Mouse (Mus musculus) lung, postnatal 25 days (tissue): Measurements from ENCODE around the gene Dnah7a.
A peak's percentile ranks its signal among the peaks of the same experiment; 100 is the strongest.
"Not testable (repeated sequence)": the region's sequence is repeated elsewhere in the genome, so short reads cannot be mapped to it uniquely, and the experiment has no call there.

Experiments used
- DNase-seq: peaks from one replicate; pipeline ENCODE4 v3.0.0; 2022; ENCODE audit warnings: low spot score

Dnah7a gene

DNA sequence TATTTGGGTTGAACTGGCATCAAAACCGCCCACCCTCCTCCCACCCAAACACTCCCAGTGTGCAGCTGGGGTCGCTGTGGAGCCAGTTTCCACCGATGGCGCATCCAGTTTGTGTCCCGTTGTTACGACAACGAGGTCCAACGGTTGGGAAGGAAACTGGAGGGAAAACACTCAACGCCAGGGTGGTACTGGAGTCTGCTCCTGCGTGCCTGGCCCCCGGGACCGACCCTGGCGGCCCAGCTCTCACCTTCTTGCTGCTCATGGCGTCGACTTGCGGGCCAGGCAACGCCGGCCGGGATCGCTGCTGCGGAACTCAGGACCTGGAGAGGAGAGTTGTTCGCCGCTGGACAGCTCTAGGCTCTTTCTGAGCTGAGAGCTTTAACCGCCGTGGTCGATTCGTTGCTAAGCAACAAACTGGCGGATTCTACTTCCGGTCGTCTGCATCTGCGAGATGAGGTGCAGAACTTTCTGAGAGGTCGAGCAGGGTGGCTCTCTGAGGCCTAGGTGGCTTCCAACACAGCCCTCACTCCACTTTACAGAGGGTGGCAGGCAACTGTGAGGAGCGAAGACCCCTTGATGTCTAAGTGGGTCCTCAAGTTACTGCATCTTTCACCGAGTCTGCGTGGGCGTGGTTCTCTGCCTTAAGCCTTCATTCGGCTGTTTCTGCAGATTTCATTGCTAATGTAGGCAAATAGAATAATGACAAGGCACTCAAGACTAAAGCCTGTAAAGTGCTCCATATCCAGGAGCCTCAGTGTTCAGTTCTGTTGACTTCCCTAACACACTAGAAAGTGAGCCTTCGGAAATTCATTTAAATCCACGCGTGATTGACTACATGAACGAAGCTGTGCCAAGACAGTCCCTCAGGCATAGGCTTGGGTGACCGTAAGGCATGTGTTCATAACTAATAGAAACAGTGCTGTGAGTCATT is at the start of gene Dnah7a:
Gene Dnah7a (minus strand): TSS at position 354 of the 931 bp plus-strand sequence.
- no peak for DNase-seq

DNA sequence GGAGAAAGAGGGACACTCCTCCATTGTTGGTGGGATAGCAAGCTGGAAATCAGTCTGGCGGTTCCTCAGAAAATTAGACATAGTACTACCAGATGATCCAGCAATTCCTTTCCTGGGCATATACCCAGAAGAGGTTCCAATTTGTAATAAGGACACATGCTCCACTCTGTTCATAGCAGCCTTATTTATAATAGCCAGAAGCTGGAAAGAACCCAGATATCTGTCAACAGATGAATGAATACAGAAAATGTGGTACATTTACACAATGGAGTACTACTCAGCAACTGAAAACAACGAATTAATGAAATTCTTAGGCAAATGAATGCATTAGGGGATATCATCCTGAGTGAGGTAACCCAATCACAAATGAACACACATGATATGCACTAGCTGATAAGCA is 46.9 kb upstream of the Dnah7a start:
- not testable (repeated sequence) for DNase-seq

DNA sequence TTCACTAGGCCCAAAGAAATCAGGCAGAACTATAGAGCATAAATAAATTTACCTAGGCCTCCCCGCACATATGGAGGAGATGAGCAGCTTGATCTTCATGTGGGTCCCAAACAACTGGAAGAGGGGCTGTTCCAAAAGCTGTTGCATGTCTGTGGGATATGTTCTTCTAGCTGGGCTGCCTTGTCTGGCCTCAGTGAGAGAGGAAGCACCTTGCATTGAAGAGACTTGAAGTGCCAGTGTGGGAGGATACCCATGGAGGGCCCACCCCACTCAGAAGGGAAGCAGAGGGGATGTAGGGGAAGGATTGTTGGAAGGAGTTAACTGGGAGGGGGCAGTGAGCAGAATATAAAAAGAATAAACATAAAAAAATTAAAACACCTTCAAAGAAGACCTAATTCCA is 44.6 kb upstream of the Dnah7a start:
- no peak for DNase-seq

DNA sequence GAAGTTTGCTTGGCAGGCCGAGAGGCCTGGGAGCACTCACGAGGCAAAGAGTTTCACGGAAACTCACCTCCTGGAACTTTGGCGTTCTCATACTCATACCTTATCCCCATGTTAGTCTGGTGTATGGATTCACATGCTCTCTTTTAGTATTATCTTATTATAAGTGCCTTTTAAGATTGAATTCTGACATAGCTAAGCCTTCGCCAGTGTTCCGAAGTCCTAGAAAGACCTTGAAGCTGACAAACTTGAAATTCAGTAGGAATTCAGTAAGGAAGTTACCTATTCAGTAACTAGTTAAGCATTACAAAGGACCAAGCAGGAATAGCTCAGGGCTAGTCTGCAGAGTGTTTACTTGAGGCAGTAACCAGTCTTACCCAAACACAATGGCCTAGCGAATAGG is 44.1 kb upstream of the Dnah7a start:
- DNase-seq: not testable (repeated sequence)

DNA sequence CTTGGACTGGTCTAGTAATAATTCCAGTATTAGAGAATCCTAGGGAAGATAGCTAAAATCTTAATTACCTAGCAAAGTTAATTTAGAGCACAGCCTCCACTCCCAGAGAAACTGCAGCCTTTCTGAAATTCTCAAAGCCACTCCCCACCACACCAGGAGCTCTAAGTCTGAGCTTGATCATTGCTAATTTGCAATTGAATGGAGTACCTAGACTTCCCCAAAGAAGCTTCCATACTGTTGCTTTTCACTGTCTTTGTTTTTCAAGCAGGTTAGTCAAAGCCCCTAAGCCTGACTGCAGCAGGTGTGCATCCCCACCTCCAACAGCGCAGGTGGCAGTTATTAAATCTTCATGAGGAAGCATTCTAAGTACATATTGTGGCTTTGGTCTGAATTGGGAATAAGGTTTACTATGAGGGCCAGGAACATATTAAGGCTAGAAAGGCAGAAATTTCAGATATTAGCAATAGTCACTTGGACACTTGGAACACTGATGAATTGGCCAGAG is 43.3 kb upstream of the Dnah7a start:
- not testable (repeated sequence) for DNase-seq

DNA sequence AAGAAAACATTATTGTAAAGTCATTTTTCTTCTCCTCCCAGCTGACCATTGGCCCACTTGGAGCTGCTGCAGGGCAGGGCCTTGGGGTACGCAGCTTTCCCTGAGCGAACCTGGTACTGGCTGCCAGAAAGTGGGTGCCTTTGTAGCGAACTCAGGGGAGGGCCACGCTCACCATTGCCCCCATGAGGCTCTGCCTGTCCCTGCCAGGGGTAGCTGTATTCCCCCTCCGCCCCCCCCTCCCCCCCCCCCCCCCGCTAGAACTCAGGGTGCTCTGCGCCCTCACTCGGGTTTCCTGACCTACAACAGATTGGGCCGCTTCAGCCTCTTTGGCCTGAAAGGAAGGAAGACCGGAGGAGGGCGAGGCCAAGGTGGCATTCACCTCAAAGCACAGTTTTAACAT is 42.0 kb upstream of the Dnah7a start:
- DNase-seq: no peak

DNA sequence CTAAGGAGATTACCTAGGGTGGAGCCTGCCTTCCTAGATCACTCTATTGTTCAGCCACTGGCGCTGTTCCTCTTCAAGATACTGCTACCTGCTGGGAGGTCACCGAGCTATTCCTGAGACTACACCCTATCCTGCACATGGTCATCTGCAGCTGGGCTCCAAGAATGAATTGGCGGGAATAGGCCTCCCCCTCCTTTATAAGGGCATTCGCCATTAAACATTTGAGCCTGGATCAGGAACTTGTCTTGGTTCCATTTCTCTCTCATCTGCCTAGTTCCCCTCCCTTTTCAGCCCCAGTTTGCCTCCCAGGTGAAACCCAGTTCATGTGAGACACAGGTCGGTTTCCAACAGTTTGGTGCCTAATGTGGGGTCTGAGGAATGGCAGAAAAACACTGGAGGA is 39.4 kb upstream of the Dnah7a start:
- no peak for DNase-seq

DNA sequence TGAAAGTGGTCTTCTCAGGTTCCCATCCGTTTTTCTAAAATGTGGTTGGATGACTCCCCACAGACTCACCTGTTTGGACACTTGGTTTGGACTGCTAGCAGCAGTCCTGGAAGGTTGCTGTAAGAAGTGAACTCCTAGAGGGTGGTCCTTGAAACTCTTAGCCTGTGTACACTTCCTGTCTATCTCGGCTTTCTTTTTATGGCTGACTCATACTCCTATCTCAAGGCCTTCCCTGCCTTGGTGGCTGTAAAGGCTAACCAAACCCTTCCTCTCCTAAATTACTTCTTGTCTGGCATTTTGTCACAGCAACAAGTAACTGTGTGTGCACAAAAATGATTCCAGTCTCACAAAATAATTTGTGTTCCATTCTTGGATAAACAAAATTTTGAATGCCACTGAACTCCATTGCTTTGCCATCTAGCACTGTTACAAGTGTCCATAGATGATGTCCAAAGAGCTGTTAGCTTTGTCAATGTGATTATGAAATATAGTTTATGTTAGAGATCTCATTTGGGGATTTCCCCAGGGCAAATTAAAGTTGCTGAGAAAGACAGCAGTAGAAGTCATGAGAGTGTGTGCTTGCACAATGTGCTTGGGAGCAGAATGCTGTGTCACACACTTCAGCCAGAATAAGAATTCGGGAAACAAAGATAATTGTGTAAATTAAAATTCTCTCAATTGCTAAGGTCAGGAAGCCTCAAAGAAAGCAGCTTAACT is 35.3 kb upstream of the Dnah7a start:
- no peak for DNase-seq

DNA sequence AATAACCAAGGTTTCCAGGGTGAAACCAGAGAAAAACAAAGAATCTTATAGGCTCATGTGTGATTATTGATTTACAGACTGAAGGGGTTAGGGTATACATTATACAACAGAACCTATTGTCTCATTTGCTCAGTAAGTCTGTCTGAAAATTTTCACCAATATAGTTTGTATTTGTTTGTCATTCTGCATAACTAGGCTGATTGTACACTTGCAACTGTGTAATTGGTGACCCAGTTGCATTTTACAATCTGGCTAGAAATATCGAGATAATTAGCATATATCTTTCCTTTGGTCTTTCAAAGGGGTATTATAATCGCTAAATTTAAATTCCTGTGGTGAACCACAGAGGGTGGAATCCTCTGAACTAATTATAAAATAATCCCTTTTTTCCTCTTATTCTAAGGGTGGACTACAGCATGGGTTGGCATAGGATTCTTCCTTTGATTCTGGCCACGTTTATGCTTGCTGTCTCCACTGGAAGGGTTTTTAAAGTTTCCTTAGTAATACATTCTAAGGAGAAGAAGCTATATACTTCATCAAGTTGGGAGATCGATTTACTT is 34.3 kb upstream of the Dnah7a start:
- no peak for DNase-seq

DNA sequence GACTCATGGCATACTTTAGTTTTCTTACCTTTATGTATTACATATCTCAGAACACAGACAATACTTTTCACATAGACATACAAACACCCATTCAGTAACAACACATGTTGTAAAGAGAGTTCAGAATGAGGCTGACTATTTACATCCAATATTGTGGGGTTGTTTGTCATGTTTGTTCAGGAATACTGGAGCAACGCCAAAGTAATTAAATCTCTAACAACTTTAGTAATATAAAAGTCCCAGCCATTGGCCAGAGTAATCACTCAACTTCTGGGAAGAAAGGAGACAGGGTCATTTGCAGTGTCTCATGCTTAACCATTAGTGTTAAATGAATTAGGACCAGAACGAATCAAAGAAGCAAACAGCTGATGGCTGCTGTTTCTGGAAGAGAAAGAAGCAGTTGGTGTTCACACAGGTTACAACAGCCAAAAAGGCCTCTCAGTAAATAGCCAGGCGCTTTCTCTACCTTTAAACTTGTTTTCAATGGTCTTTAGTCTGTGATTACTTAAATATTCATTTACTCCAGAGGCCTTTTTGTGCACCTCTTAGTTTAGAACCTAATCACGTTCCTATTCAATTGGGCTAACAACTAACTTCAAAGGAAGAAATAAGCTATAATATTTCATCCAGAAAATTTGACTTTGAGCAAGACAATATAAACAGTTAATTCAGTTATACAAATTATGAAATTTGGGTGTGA is 33.6 kb upstream of the Dnah7a start:
- DNase-seq: not testable (repeated sequence)

DNA sequence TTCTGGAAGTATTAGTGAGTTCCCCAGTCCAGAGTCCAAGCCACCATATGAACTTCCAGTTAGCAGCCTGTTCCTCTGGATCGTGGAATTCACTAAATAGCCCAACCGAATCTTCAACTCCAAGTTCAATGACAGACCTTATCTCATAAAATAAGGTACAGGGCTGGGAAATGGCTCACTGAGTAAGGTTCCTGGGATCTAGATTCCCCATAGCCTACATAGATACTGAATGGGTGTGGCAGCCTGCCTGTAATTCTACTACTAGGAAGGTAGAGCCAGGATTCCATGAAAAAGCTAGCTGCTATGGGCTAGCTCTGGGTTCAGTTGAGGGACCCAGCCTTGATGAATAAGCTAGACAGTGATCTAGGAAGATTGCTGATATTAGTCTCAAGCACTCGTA is 30.0 kb upstream of the Dnah7a start:
- no peak for DNase-seq

DNA sequence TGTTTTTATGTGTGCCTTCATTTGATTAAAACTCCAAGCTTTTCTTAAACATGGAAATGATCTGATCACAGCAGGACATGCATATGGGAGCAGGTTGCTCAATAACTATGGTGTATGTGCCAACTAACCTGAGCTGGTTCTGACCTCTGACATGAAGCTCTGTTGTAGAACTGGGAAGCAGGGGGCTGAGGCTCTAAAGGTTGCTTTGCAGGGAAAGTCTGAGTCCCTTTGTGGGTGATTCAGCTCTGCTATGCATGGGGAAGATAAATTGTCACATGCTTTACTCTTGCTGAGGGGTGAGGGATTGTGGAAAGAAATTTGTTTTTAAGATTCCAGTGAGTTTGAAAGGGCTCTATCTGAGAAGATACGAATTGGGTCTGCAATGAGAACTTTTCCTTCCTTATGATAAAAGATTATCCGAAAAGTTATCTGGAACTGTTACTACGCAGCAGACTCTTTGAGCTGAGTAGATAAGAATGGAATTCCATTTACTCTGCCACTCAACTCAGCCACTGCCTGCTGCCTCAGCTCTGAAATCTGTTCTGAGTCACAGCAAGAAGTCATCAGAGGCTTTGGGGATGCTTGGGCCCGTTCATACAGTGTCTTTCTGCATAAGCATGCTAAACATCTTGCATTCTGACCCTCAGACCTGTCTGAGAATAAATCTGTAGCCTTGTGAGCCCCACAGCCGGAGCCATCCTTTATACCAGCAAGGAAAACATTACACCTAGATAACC is 22.1 kb upstream of the Dnah7a start:
- no peak for DNase-seq

DNA sequence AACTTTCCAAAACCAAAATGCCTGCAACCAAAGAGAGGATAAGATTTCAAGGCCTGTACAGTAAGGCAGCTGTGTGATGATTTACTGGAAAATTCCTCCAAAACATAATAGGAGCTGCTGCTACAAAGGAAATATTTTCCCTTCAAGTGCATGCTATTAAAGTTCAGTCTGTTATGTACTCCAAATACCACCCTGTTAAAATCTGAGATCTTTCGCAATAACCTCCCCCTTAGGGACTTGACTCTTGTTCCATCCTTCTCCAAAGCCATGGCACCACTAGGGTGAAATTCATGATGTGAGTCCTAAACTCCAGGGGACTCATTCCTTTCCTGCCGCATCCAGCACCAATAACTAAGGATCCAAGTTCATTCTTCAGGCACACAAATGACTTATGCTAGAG is 20.3 kb upstream of the Dnah7a start:
- DNase-seq: no peak

DNA sequence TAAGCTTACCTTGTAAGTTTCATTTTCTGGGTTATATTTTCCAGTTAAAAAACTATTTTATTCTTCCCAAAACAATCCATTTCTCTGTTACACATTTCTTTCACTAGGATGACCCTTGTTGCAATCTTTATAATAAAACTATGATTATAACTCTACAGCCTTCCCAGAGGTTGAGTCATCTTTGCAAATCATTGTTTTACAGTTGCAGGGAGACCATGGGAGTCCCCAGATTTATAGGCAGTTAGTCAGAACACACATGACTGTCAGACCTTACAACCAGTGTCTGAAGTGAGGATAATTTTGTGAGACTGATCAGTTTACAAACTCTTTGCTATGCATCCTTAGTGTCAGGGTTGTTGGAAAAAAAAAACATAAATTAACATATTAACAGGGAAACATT is 14.8 kb upstream of the Dnah7a start:
- DNase-seq: no peak

DNA sequence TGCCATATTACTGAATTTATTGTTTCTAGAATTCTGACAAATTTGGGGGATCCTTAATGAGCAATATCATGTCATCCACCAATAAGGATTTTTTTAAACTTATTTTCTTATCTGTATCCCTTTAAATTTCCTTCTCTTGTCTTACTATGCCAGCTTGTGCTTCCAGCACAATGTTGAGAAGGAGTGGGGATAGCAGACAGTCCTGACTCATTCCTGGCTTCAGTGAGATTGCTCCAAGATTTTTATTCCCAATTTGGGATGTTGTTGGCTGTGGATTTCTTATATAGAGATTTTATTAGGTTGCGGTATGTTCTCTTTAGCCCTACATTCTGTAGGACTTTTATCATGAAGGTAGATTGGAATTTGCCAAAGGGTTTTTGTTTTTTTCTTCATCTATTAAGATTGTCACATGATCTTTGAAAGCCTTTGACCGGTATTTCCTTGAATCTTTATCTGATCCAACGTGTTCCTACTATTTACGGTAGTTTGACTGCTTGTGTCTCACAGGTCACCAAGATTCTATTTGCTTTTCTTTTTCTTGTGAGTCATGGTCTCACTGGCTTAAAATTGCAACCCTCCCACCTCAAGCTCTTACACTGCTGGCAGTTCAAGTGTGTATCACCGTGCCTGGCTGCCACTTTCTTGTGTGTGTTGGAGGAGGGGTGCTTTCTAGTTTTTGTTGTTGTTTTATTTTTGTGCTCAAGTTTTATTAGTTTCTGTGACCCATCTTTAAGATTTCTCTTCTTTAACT is 14.2 kb upstream of the Dnah7a start:
- DNase-seq: no peak

DNA sequence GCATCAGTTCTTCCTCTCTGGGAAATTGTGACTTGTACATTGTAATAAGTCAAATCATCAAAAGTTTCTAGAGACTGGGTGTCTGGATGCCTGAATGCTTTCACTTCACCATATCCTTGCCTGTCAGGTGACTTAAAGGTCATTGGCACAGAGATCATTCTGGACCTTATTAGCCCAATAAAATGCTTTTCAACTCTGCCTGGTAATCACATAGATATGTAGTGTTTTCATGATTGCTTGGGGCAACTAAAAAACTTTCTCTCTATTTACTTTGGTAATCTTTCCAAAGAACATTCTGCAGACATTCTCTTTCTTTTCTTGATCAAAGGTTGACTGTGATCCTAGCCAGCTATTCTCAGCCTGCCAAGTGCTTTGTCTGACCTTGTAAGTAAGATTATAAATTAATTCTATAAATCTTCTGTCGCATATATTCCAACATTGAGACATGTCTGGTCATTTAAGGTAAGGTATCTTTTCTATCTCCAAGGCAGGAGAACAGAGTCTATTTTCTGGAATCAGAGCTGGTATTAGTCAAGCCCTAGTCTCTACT is 9.5 kb upstream of the Dnah7a start:
- DNase-seq: no peak

DNA sequence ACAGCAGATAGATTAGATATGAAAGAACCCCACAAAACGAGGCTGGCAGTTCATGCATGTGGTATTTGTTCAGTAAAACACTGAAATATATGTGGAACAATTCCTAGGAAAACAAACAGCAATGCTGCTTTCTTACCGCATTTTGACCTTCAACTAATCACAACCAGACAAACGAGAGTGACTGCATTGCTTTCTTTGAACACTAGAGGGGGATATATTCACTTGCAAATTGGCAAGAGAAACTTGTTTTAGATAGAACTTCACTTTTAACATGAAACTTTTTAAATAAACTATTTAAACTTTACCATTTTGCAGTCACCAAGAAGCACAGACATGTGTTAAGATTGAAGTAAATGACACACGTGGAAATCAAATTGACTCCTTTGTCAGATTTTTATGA is 8.9 kb upstream of the Dnah7a start:
- peak; percentile 68 for DNase-seq

DNA sequence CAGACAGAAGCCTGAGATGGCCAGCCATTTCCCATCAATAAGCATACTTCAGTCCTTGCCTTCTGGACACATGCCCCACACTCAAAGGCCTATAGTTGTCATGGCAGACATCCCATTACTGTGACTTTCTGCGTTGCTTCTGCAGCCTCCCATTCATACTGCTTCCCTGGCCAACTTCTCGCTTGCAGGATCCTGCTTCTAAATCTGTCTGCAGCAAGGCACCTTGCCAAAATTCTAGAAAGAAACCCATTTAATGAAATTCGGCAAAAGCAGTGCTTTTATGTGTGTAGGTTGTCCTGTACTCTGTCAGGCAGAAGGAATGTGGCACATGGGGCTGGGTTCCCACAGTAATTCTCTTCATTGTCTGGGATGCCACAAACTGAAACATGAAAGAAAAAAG is 6.8 kb upstream of the Dnah7a start:
- DNase-seq: not testable (repeated sequence)

DNA sequence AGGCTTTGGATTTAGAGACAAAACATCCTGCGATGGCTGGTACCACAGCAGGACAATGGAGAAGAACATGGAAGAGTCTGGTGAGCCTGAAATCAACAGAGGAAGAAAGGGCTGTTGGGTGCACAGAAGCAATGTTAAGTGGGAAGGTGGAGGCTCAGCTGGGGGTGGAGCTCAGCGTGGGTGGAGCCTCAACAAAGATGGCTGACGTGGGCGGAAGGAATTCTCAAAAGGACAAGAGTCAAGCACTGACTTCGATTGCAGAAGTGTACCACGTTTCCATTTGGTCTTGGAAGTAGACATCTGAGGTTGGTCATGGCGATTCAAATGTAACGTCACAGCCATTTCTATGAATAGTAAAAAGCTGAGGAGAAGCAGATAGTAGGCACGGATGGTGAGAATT is 4.5 kb upstream of the Dnah7a start:
- DNase-seq: no peak

DNA sequence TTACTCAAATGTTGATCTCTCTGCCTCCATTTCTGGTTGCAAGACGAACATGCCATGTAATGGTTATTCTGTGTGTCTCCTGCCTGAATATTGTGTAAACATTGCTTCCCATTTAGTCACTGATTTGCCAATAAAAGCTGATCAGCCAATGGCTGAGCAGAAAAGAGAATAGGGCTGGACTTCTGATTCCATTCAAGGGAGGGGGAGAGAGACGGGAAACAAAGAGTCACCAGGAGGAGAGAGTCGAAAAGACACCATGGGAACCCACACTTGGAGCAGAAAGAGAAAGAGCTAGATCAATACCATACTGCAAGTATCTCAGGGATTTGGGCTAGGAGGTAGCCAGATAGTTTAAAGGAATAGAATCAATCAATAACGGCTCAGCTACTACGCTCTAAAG is 3.0 kb upstream of the Dnah7a start:
- DNase-seq: not testable (repeated sequence)
